Mouse (Mus musculus): Measurements from ENCODE around the gene Kcng3. TPM values are rescaled to one million over a fixed set of nuclear protein-coding genes. Genes with fewer than 3 reads are reported as not detected.

Kcng3 gene
- polyA plus RNA-seq, 1 experiment from 2014 or later: 0.05 TPM

GRCm38 (mm10) chr17:83545756-83546742 is 85.6 kb downstream of the Kcng3 start:
- Histone ChIP-seq H3K9me3 (replicated peaks) (no peaks in the 10 kb centered on the region), H3K27me3 (replicated peaks) (peaks cover 7% of the 10 kb centered on the region; the same call in 1 of the 2 replicates), H3K4me2 (peak overlapping the region; percentile 51), H3K36me3 (no peaks in the 10 kb centered on the region), H3K9ac (replicated peaks) (peak overlapping the region; percentile 35; the same call in 1 of the 2 replicates), H3K4me1 (peaks cover 32% of the 10 kb centered on the region), H3K4me3 (replicated peaks) (peak overlapping the region; percentile 22), H3K27ac (replicated peaks) (peak overlapping the region; percentile 56)
- ATAC-seq (ENCODE audit: low FRiP score): peak; percentile 78
- 3% methylated on average over 35 of the region's 35 CpGs for WGBS

DNA sequence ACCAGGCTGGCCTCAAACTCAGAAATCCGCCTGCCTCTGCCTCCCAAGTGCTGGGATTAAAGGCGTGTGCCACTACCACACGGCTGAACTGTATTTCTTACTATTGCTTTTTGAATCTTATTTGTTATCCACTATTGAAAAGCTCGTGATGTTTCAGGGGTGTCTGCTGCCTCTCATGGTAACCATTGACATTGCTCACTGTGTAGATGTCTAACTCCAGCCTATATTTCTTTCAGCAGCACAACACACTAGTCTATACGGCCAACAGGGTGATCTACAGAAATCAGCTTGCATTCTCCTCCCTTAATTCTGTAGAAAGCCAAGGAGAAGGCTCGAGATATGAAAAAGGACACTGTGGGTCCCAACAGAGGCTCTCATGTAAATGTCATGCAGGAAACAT is 86.4 kb downstream of the Kcng3 start:
- Histone ChIP-seq H3K4me3 (replicated peaks) (no peak overlapping the region), H3K4me2 (peak overlapping the region; percentile 51), H3K4me1 (peaks cover 32% of the 10 kb centered on the region), H3K36me3 (no peaks in the 10 kb centered on the region), H3K27me3 (replicated peaks) (peaks cover 7% of the 10 kb centered on the region; the same call in 1 of the 2 replicates), H3K9ac (replicated peaks) (no peak overlapping the region), H3K9me3 (replicated peaks) (no peaks in the 10 kb centered on the region), H3K27ac (replicated peaks) (peak overlapping the region; percentile 56; the same call in 1 of the 2 replicates)
- ATAC-seq (ENCODE audit: low FRiP score): no peak
- 54% methylated on average over 6 of the region's 6 CpGs for WGBS

- ATAC-seq (ENCODE audit: low FRiP score): no peak
- H3K9me3 ChIP-seq (replicated peaks): no peaks in the 10 kb centered on the region
- H3K9ac ChIP-seq (replicated peaks): no peak overlapping the region
- WGBS: 82% methylated on average over 2 of the region's 2 CpGs
- H3K4me3 ChIP-seq (replicated peaks): no peak overlapping the region
- H3K4me2 ChIP-seq: no peak overlapping the region
- peaks cover 29% of the 10 kb centered on the region for H3K4me1 ChIP-seq
- H3K36me3 ChIP-seq: no peaks in the 10 kb centered on the region
- H3K27me3 ChIP-seq (replicated peaks): peaks cover 6% of the 10 kb centered on the region; the same call in 1 of the 2 replicates
- H3K27ac ChIP-seq (replicated peaks): no peak overlapping the region
Observed at GRCm38 (mm10) chr17:83542424-83542823, 89.3 kb downstream of the Kcng3 start.

DNA sequence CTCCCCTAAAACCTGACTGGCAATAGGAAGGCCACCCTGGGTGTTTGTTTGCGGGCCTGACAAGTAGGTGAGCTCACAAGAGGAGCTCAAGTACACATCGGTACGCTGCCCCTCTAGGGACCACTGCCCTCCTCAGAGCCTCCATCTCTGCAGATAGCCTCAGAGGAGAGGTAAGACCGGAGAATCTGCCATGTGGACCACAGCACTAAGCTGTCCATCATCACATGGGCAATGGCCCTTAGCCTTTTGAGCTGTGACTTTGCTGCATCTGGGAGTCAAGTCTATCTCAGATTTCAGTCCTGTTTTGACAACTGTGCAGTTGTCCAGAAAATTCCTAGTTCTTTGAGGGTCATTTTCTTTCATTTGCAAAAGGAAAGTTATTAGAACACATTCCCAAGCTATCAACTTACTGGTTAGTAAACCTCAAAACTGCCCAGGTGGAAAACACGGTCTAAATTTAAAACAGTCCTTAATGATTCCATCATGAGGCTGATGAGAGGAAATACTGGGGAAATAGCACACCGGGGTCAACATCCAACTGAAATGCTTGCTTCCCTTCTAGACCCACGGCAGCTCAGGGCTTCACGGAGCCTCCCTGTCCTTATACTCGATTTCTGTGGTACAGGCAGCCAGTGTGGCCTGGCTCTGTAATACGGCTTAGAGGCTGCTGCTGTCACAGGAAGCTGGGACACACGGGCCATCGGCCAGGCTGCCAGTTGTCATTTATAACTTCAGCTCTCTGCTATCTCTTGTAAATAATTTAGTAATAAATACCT is 92.2 kb downstream of the Kcng3 start:
- Histone ChIP-seq H3K4me2 (no peak overlapping the region), H3K4me3 (replicated peaks) (no peak overlapping the region), H3K9ac (replicated peaks) (no peak overlapping the region), H3K9me3 (replicated peaks) (no peaks in the 10 kb centered on the region), H3K27ac (replicated peaks) (no peak overlapping the region), H3K4me1 (peaks cover 9% of the 10 kb centered on the region; the same call in 1 of the 2 replicates), H3K36me3 (no peaks in the 10 kb centered on the region), H3K27me3 (replicated peaks) (0 out of 2 replicates have a peak, but pooled peaks cover 2% of the 10 kb centered on the region)
- WGBS: 71% methylated on average over 12 of the region's 12 CpGs
- ATAC-seq (ENCODE audit: low FRiP score): no peak

DNA sequence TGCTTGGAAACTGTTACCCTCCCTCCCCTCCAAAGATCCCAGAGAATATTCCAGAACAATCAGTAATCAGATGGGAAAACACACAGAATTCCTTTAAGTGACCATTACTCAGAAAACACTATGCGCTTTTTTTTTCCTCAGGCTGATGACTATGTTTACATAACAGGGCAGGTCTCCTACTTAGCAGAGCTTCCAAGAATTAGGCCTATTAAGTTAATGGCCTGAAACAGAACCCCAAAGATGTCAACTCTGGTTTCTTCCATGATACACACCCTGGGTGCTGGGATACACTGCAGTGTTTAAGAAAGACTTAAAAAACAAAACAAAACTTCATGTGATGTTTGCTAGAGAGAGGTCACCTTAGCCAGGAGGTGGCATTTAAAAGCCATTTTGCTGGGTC is 93.0 kb downstream of the Kcng3 start:
- Histone ChIP-seq H3K9me3 (replicated peaks) (no peaks in the 10 kb centered on the region), H3K27me3 (replicated peaks) (no peaks in the 10 kb centered on the region), H3K4me1 (peaks cover 9% of the 10 kb centered on the region; the same call in 1 of the 2 replicates), H3K36me3 (no peaks in the 10 kb centered on the region), H3K4me2 (no peak overlapping the region), H3K4me3 (replicated peaks) (no peak overlapping the region), H3K27ac (replicated peaks) (no peak overlapping the region), H3K9ac (replicated peaks) (no peak overlapping the region)
- no peak for ATAC-seq (ENCODE audit: low FRiP score)
- WGBS: 81% methylated on average over 1 of the region's 1 CpGs

DNA sequence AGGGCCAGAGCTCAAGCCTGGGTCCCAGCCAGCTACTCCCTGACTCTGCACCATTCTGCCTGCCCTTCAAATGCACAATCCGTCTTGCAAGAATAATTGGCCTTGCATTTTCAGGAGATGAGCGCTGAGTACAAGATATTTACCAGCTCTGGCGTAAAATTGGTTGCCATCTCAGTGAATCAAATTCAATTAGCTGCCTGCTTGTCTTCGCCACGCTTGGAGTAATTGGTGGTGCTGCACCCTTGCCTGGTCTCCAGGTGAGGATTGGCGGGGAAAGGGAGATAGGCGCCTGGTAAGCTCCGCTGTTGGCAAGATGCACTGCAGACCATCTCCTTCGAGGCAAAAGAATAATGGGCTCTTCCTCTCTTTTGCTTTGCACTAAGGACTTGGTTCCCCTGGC is 93.6 kb downstream of the Kcng3 start:
- Histone ChIP-seq H3K27me3 (replicated peaks) (no peaks in the 10 kb centered on the region), H3K36me3 (no peaks in the 10 kb centered on the region), H3K4me3 (replicated peaks) (no peak overlapping the region), H3K4me1 (peaks cover 9% of the 10 kb centered on the region; the same call in 1 of the 2 replicates), H3K4me2 (no peak overlapping the region), H3K9me3 (replicated peaks) (no peaks in the 10 kb centered on the region), H3K27ac (replicated peaks) (no peak overlapping the region; the same call in 1 of the 2 replicates), H3K9ac (replicated peaks) (no peak overlapping the region)
- ATAC-seq (ENCODE audit: low FRiP score): peak; percentile 17; the same call in 1 of the 2 replicates
- WGBS: 52% methylated on average over 9 of the region's 9 CpGs

Other genes with a start within 250 kb of the Kcng3 start
- gene Cox7a2l, start 114.6 kb downstream of the Kcng3 start, polyA plus RNA-seq (2015; fragmentation: Nextera tagmentation; extraction: Ambion mirVana): 197 and 199 TPM in 2 replicates
- 34.8 and 43.2 TPM in 2 replicates for gene Mta3, start 74.3 kb upstream of the Kcng3 start, polyA plus RNA-seq (2015; fragmentation: Nextera tagmentation; extraction: Ambion mirVana)
- gene Haao, start 216.1 kb upstream of the Kcng3 start, polyA plus RNA-seq (2015; fragmentation: Nextera tagmentation; extraction: Ambion mirVana): 0.22 and 3.6 TPM in 2 replicates